Mouse (Mus musculus): ENCODE measurements around the gene Crebrf. TPM values are rescaled to one million over a fixed set of nuclear protein-coding genes. Genes with fewer than 3 reads are reported as not detected.

Crebrf gene
- polyA plus RNA-seq, 1 experiment from 2014 or later = 5.4 TPM

DNA sequence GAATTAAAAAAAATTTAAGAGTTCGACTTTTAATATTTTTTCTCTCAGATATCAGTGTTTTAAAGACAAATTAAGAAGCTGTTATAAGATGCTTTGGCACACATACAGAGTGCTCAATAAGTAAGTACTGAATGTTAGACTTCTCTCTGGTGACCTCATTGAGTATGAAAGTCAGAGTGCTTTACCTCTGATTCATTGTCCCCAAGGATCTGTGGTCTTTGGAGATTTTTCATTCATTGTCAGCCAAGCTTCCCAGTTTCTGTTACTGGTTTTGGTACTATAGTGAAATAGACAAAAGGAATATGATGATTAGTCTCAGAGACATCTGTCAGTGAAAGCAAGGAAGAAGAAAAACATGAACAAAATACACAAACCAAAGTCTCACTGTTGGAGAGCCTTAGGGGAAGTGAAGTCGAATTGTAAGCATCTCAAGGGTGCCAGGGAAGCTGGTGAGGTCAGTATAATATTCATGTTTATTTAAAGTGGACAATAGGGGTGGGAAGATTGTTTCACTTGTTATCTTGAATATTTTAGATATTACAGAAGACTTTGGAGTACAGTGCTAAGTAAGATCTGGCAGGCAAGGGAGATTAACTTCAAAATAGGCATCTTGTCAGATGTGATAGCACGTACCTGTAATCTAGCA lies 11.8 kb downstream of the Crebrf start:
- H3K9me3 ChIP-seq (replicated peaks) = no peaks in the 10 kb centered on the region
- ATAC-seq (ENCODE audit: insufficient number of reproducible peaks, low FRiP score) = no peak
- H3K4me3 ChIP-seq = no peak overlapping the region
- H3K9ac ChIP-seq = no peak overlapping the region
- H3K36me3 ChIP-seq = no peaks in the 10 kb centered on the region
- 51% methylated on average over 3 of the region's 3 CpGs for WGBS
- H3K27ac ChIP-seq (ENCODE audit: poor library complexity, severe bottlenecking) = no peak overlapping the region
- no peak overlapping the region for H3K4me2 ChIP-seq
- peaks cover 9% of the 10 kb centered on the region for H3K4me1 ChIP-seq (replicated peaks)
- no peaks in the 10 kb centered on the region for H3K27me3 ChIP-seq (replicated peaks)

DNA sequence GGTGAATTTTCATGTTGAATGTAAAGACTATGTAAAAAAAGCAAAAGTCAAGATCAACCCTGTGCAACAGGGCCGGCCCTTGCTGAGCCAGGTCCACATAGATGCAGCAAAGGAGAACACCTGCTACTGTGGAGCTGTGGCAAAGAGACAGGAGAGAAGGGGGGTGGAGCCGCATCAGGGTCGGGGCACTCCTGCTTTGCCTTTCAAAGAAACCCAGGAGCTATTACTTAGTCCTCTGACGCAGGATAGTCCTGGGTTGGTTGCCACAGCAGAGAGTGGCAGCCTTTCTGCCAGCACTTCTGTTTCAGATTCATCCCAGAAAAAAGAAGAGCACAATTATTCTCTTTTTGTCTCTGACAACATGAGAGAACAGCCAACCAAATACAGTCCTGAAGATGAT lies 27.1 kb downstream of the Crebrf start:
- no peak overlapping the region for H3K4me2 ChIP-seq
- no peaks in the 10 kb centered on the region for H3K9me3 ChIP-seq (replicated peaks)
- H3K27ac ChIP-seq (ENCODE audit: poor library complexity, severe bottlenecking) = no peak overlapping the region
- peaks cover 10% of the 10 kb centered on the region; the same call in 1 of the 2 replicates for H3K36me3 ChIP-seq
- H3K4me3 ChIP-seq = no peak overlapping the region
- H3K27me3 ChIP-seq (replicated peaks) = no peaks in the 10 kb centered on the region
- H3K4me1 ChIP-seq (replicated peaks) = no peaks in the 10 kb centered on the region
- ATAC-seq (ENCODE audit: insufficient number of reproducible peaks, low FRiP score) = no peak
- 69% methylated on average over 4 of the region's 4 CpGs for WGBS
- no peak overlapping the region for H3K9ac ChIP-seq

- Histone ChIP-seq H3K9me3 (replicated peaks) (no peaks in the 10 kb centered on the region), H3K4me3 (no peak overlapping the region), H3K27ac (ENCODE audit: poor library complexity, severe bottlenecking) (no peak overlapping the region), H3K9ac (no peak overlapping the region), H3K27me3 (replicated peaks) (no peaks in the 10 kb centered on the region), H3K4me2 (no peak overlapping the region), H3K4me1 (replicated peaks) (no peaks in the 10 kb centered on the region), H3K36me3 (peaks cover 10% of the 10 kb centered on the region; the same call in 1 of the 2 replicates)
- WGBS = 60% methylated on average over 1 of the region's 1 CpGs
- ATAC-seq (ENCODE audit: insufficient number of reproducible peaks, low FRiP score) = no peak
These were observed 27.8 kb downstream of the Crebrf start for GRCm38 (mm10) chr17:26743294-26743693.

DNA sequence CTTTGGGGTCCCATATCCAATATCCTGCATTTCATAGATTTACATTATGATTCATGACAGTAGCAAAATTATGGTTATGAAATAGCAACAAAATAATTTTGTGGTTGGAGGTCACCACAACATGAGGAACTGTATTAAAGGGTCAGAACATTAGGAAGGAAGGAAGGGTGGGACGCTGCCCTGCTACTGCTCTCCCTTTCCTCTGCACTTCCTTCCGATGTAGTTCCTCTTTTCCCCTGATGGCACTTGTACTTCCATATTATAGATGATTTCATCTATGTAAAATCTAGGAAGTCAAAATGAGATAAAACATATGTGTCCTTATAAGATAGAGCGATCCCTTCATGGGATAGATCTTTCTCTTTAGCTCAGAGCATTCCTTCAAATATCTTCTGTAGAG lies 34.5 kb downstream of the Crebrf start:
- no peaks in the 10 kb centered on the region for H3K9me3 ChIP-seq (replicated peaks)
- no peak overlapping the region for H3K4me3 ChIP-seq
- H3K36me3 ChIP-seq = 0 out of 2 replicates have a peak, but pooled peaks cover 5% of the 10 kb centered on the region
- ATAC-seq (ENCODE audit: insufficient number of reproducible peaks, low FRiP score) = no peak
- no peaks in the 10 kb centered on the region for H3K27me3 ChIP-seq (replicated peaks)
- H3K4me1 ChIP-seq (replicated peaks) = no peaks in the 10 kb centered on the region
- no peak overlapping the region for H3K9ac ChIP-seq
- H3K27ac ChIP-seq (ENCODE audit: poor library complexity, severe bottlenecking) = no peak overlapping the region
- WGBS = 78% methylated on average over 3 of the region's 3 CpGs
- no peak overlapping the region for H3K4me2 ChIP-seq

DNA sequence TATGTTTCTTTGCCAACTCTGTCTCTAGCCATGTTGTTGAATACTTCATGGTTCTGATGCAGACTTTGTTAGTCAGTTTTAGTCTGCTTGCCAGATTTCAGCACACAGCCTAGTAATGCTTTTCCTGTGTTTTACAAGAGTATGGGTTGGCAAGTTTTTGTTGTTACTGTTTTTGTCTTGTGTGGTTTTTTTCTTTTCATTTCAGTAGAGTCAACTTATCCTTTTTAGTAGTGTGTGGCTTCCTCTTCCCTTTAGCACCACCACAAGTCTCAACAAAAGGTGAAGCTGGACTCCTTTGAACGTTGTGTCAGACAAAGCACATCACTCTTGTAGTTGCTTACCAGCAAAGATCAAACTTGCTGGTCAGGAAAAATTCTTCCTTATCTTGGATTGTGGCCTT lies 36.8 kb downstream of the Crebrf start:
- Histone ChIP-seq H3K27ac (ENCODE audit: poor library complexity, severe bottlenecking) (no peak overlapping the region), H3K4me2 (no peak overlapping the region), H3K27me3 (replicated peaks) (no peaks in the 10 kb centered on the region), H3K9ac (no peak overlapping the region), H3K36me3 (no peaks in the 10 kb centered on the region), H3K9me3 (replicated peaks) (no peaks in the 10 kb centered on the region), H3K4me1 (replicated peaks) (no peaks in the 10 kb centered on the region), H3K4me3 (no peak overlapping the region)
- 69% methylated on average over 1 of the region's 1 CpGs for WGBS
- ATAC-seq (ENCODE audit: insufficient number of reproducible peaks, low FRiP score) = no peak

- Histone ChIP-seq H3K4me2 (no peak overlapping the region), H3K27ac (ENCODE audit: poor library complexity, severe bottlenecking) (no peak overlapping the region), H3K27me3 (replicated peaks) (no peaks in the 10 kb centered on the region), H3K4me3 (no peak overlapping the region), H3K9ac (no peak overlapping the region), H3K4me1 (replicated peaks) (no peaks in the 10 kb centered on the region), H3K36me3 (no peaks in the 10 kb centered on the region), H3K9me3 (replicated peaks) (no peaks in the 10 kb centered on the region)
- ATAC-seq (ENCODE audit: insufficient number of reproducible peaks, low FRiP score) = no peak
- WGBS = 78% methylated on average over 2 of the region's 2 CpGs
These were observed 38.0 kb downstream of the Crebrf start for GRCm38 (mm10) chr17:26753476-26753875.

- no peak for ATAC-seq (ENCODE audit: insufficient number of reproducible peaks, low FRiP score)
- H3K27ac ChIP-seq (ENCODE audit: poor library complexity, severe bottlenecking) = no peak overlapping the region
- H3K4me2 ChIP-seq = no peak overlapping the region
- no peaks in the 10 kb centered on the region for H3K27me3 ChIP-seq (replicated peaks)
- 78% methylated on average over 5 of the region's 5 CpGs for WGBS
- H3K9ac ChIP-seq = no peak overlapping the region
- H3K4me1 ChIP-seq (replicated peaks) = no peaks in the 10 kb centered on the region
- peaks cover 14% of the 10 kb centered on the region for H3K36me3 ChIP-seq
- H3K9me3 ChIP-seq (replicated peaks) = no peaks in the 10 kb centered on the region
- H3K4me3 ChIP-seq = no peak overlapping the region
These were observed 51.8 kb downstream of the Crebrf start for GRCm38 (mm10) chr17:26767100-26767753.

DNA sequence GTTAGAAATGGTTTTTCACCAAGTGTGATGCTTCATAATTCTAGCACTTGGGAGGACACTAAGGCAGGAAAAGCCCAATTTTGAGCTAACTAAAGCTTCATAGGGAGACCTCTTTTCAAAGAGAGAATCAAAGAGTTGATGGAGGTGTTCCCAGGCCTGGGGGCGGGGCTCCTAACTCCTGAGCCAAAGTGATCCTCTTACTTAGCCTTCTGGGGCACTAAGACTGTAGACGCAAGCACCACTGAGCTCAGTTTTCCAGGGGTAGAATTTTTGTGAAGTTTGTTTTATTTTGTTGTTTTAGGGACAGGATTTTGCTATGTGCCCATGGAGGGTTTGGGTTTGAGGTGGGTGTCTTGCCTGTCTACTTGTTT lies 52.3 kb downstream of the Crebrf start:
- H3K9me3 ChIP-seq (replicated peaks) = no peaks in the 10 kb centered on the region
- ATAC-seq (ENCODE audit: insufficient number of reproducible peaks, low FRiP score) = no peak
- H3K4me1 ChIP-seq (replicated peaks) = no peaks in the 10 kb centered on the region
- no peak overlapping the region for H3K27ac ChIP-seq (ENCODE audit: poor library complexity, severe bottlenecking)
- peaks cover 11% of the 10 kb centered on the region for H3K36me3 ChIP-seq
- no peak overlapping the region for H3K4me3 ChIP-seq
- no peaks in the 10 kb centered on the region for H3K27me3 ChIP-seq (replicated peaks)
- no peak overlapping the region for H3K4me2 ChIP-seq
- no peak overlapping the region for H3K9ac ChIP-seq
- 75% methylated on average over 2 of the region's 2 CpGs for WGBS

- H3K36me3 ChIP-seq = no peaks in the 10 kb centered on the region
- no peaks in the 10 kb centered on the region for H3K27me3 ChIP-seq (replicated peaks)
- H3K27ac ChIP-seq (ENCODE audit: poor library complexity, severe bottlenecking) = no peak overlapping the region
- 76% methylated on average over 10 of the region's 10 CpGs for WGBS
- no peak overlapping the region for H3K9ac ChIP-seq
- no peak overlapping the region for H3K4me2 ChIP-seq
- no peak for ATAC-seq (ENCODE audit: insufficient number of reproducible peaks, low FRiP score)
- peaks cover 3% of the 10 kb centered on the region; the same call in 1 of the 2 replicates for H3K4me1 ChIP-seq (replicated peaks)
- H3K9me3 ChIP-seq (replicated peaks) = no peaks in the 10 kb centered on the region
- H3K4me3 ChIP-seq = no peak overlapping the region
These were observed 60.8 kb downstream of the Crebrf start for GRCm38 (mm10) chr17:26776211-26776610.

DNA sequence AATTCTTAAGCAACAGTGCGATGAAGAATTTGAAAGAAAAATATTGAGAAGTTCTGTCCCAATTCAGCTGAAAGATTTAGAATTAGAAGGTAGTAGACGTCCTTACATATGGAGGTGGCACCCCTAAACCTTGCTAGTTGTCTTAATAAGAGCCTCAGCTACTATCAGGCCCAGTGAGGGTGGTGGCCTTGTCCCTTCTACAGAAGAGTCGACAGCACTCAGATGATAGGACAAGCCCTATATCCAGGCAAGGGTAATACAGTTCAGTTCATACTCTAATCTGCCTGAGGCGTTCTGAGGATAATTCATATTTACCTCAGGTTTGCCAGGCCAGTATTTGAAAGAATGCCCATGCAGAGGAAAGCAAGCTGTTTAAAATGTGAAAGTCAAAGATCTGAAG lies 62.6 kb downstream of the Crebrf start:
- Histone ChIP-seq H3K9ac (no peak overlapping the region), H3K27ac (ENCODE audit: poor library complexity, severe bottlenecking) (no peak overlapping the region), H3K4me1 (replicated peaks) (peaks cover 11% of the 10 kb centered on the region), H3K36me3 (peaks cover 3% of the 10 kb centered on the region; the same call in 1 of the 2 replicates), H3K9me3 (replicated peaks) (no peaks in the 10 kb centered on the region), H3K4me2 (no peak overlapping the region), H3K4me3 (no peak overlapping the region), H3K27me3 (replicated peaks) (no peaks in the 10 kb centered on the region)
- WGBS = 71% methylated on average over 4 of the region's 4 CpGs
- ATAC-seq (ENCODE audit: insufficient number of reproducible peaks, low FRiP score) = no peak

- no peak overlapping the region for H3K27ac ChIP-seq (ENCODE audit: poor library complexity, severe bottlenecking)
- no peak for ATAC-seq (ENCODE audit: insufficient number of reproducible peaks, low FRiP score)
- no peak overlapping the region for H3K9ac ChIP-seq
- no peak overlapping the region for H3K4me2 ChIP-seq
- no peaks in the 10 kb centered on the region for H3K9me3 ChIP-seq (replicated peaks)
- peaks cover 8% of the 10 kb centered on the region for H3K36me3 ChIP-seq
- WGBS = 84% methylated on average over 3 of the region's 3 CpGs
- H3K4me1 ChIP-seq (replicated peaks) = peaks cover 11% of the 10 kb centered on the region
- H3K4me3 ChIP-seq = no peak overlapping the region
- no peaks in the 10 kb centered on the region for H3K27me3 ChIP-seq (replicated peaks)
These were observed 63.1 kb downstream of the Crebrf start for GRCm38 (mm10) chr17:26778430-26779100.

All from heart, embryonic 12.5 days (tissue).